Mouse (Mus musculus) liver, embryonic 14.5 days (tissue): ENCODE data around the gene Efna2. TPM values are rescaled to one million over a fixed set of nuclear protein-coding genes. Genes with fewer than 3 reads are reported as not detected.

Experiments used
- ATAC-seq: fragments of 200-750 bp; cut with Nextera tagmentation; 2 replicates; pipeline ENCODE4 v1.8.0; 2017; ENCODE audit warnings: moderate number of reproducible peaks, mild to moderate bottlenecking, moderate library complexity; ENCODE audit not compliant: insufficient read depth
- DNase-seq, 3 experiments: peaks; one replicate each; pipeline ENCODE4 v3.0.0-alpha.2; 2012 to 2013; ENCODE audit warnings: low read depth in 3 of 3, low spot score in 3 of 3
- H3K27ac ChIP-seq: fragments of 300-500 bp; sonication (generic); 2 replicates; pipeline ENCODE4 v1.5.1; 2014; ENCODE audit warnings: moderate library complexity, mild to moderate bottlenecking, control low read depth, inconsistent platforms
- H3K27me3 ChIP-seq: fragments of 300-500 bp; sonication (generic); 2 replicates; pipeline ENCODE4 v1.6.1; 2014; ENCODE audit warnings: mild to moderate bottlenecking, low read length, moderate library complexity; ENCODE audit not compliant: control insufficient read depth, insufficient read depth
- H3K36me3 ChIP-seq: fragments of 300-500 bp; sonication (generic); replicated peaks from 2 replicates; pipeline ENCODE4 v1.6.1; 2014; ENCODE audit warnings: low read depth; ENCODE audit not compliant: control insufficient read depth, insufficient read depth
- H3K4me1 ChIP-seq, 2 experiments: fragments of 200-500 bp in 1 of 2; fragments of 300-500 bp in 1 of 2; sonication (generic) in 1 of 2; replicated peaks; 2 replicates each; pipeline ENCODE4 v1.6.1; 2012 to 2014; ENCODE audit warnings: antibody characterized with exemption in 1 of 2, inconsistent platforms in 1 of 2, low read length in 1 of 2; ENCODE audit not compliant: control insufficient read depth in 2 of 2, insufficient read depth in 2 of 2
- H3K4me2 ChIP-seq: fragments of 300-500 bp; sonication (generic); 2 replicates; pipeline ENCODE4 v1.6.1; 2014; ENCODE audit warnings: low read depth, mild to moderate bottlenecking, control low read depth, moderate library complexity
- H3K4me3 ChIP-seq, 2 experiments: fragments of 200-500 bp in 1 of 2; fragments of 300-500 bp in 1 of 2; sonication (generic) in 1 of 2; 2 replicates each; pipeline ENCODE4 v1.5.1; 2012 to 2014; ENCODE audit warnings: low read depth in 2 of 2, low read length in 2 of 2, mild to moderate bottlenecking in 2 of 2, control low read depth in 1 of 2, inconsistent platforms in 1 of 2, moderate library complexity in 1 of 2; ENCODE audit not compliant: insufficient read depth in 1 of 2
- H3K9ac ChIP-seq: fragments of 300-500 bp; sonication (generic); replicated peaks from 2 replicates; pipeline ENCODE4 v1.6.1; 2014; ENCODE audit warnings: mild to moderate bottlenecking, control low read depth, moderate library complexity
- H3K9me3 ChIP-seq: fragments of 300-500 bp; sonication (generic); 2 replicates; pipeline ENCODE4 v1.6.1; 2016; ENCODE audit warnings: low read length, mixed read lengths; ENCODE audit not compliant: control insufficient read depth
- CTCF ChIP-seq: IDR thresholded peaks from 2 replicates; pipeline ENCODE4 v1.5.1; 2016; ENCODE audit warnings: antibody characterized with exemption, low read depth, control low read depth
- EP300 ChIP-seq: IDR thresholded peaks from 2 replicates; pipeline ENCODE4 v1.6.1; 2016; ENCODE audit warnings: antibody characterized with exemption, low read depth
- WGBS: fragments of 180-500 bp; shearing (Covaris S2); extraction: QIAGEN DNeasy Blood & Tissue Kit; methylation state at CpG from one replicate; pipeline ENCODE4 v1.1.7; 2014; ENCODE audit not compliant: insufficient replicate concordance; 5-methylcytosine and 5-hydroxymethylcytosine counted together
- polyA plus RNA-seq, 2 experiments: library from polyadenylated mRNA; depleted of rRNA in 1 of 2; stranded (reverse) in 1 of 2; unstranded in 1 of 2; fragments of >200 nt; fragmentation: Nextera tagmentation in 1 of 2; extraction: Ambion mirVana in 1 of 2; gene quantifications; 2 replicates each; pipeline versions ENCODE4 v1.2.1 to v1.2.3; 2012 to 2014

The Efna2 gene
- polyA plus RNA-seq, 2 experiments: 0.47 to 0.51 TPM

- Histone ChIP-seq H3K4me2 (no peak overlapping the region), H3K4me3 (no peak overlapping the region), H3K36me3 (no peaks in the 10 kb centered on the region), H3K27ac (no peak overlapping the region), H3K9me3 (no peaks in the 10 kb centered on the region), H3K4me1 (no peaks in the 10 kb centered on the region), H3K9ac (no peak overlapping the region), H3K27me3 (peaks cover 67% of the 10 kb centered on the region)
- no peak for DNase-seq
- WGBS: 71% methylated on average over 10 of the region's 10 CpGs
- no peak for TF ChIP-seq EP300
- no peak for TF ChIP-seq CTCF
- ATAC-seq: no peak
These were observed 8.5 kb downstream of the Efna2 start for GRCm38 (mm10) chr10:80187739-80188138.

GRCm38 (mm10) chr10:80188453-80189024 is 9.3 kb downstream of the Efna2 start:
- no peak overlapping the region for H3K4me3 ChIP-seq
- TF ChIP-seq CTCF: no peak
- TF ChIP-seq EP300: no peak
- H3K27me3 ChIP-seq: peaks cover 67% of the 10 kb centered on the region
- no peaks in the 10 kb centered on the region for H3K4me1 ChIP-seq
- ATAC-seq: no peak
- no peak overlapping the region for H3K27ac ChIP-seq
- 70% methylated on average over 15 of the region's 15 CpGs for WGBS
- no peaks in the 10 kb centered on the region for H3K36me3 ChIP-seq
- DNase-seq: no peak
- no peak overlapping the region for H3K4me2 ChIP-seq
- no peak overlapping the region for H3K9ac ChIP-seq
- no peaks in the 10 kb centered on the region for H3K9me3 ChIP-seq

GRCm38 (mm10) chr10:80189999-80190398 is 10.7 kb downstream of the Efna2 start:
- Histone ChIP-seq H3K9me3 (no peaks in the 10 kb centered on the region), H3K4me3 (peak overlapping the region in 1 of 2 experiments; percentile 33; a peak in 2 of 4 replicates), H3K36me3 (no peaks in the 10 kb centered on the region), H3K27me3 (peaks cover 67% of the 10 kb centered on the region), H3K4me2 (peak overlapping the region; percentile 54), H3K9ac (no peak overlapping the region), H3K4me1 (peaks cover 0 to 2% of the 10 kb centered on the region in 2 experiments; a peak in 1 of 4 replicates), H3K27ac (no peak overlapping the region)
- 4% methylated on average over 21 of the region's 21 CpGs for WGBS
- DNase-seq (no peak), ATAC-seq (no peak)
- no peak for TF ChIP-seq CTCF
- no peak for TF ChIP-seq EP300

- H3K4me1 ChIP-seq: peaks cover 0 to 2% of the 10 kb centered on the region in 2 experiments; a peak in 1 of 4 replicates
- WGBS: under 1% methylated on average over 48 of the region's 48 CpGs
- no peaks in the 10 kb centered on the region for H3K36me3 ChIP-seq
- peaks cover 66% of the 10 kb centered on the region for H3K27me3 ChIP-seq
- H3K4me2 ChIP-seq: peak overlapping the region; percentile 54
- no peak overlapping the region for H3K9ac ChIP-seq
- no peaks in the 10 kb centered on the region for H3K9me3 ChIP-seq
- H3K27ac ChIP-seq: no peak overlapping the region
- no peak for DNase-seq
- H3K4me3 ChIP-seq: peak overlapping the region in 1 of 2 experiments; percentile 33; a peak in 2 of 4 replicates
- ATAC-seq: no peak
- TF ChIP-seq CTCF: no peak
- no peak for TF ChIP-seq EP300
These were observed 11.3 kb downstream of the Efna2 start for GRCm38 (mm10) chr10:80190491-80191051.

GRCm38 (mm10) chr10:80193976-80194375 is 14.7 kb downstream of the Efna2 start:
- ATAC-seq (peak; percentile 47; the same call in 1 of the 2 replicates), DNase-seq (no peak)
- Histone ChIP-seq H3K4me2 (no peak overlapping the region), H3K9ac (no peak overlapping the region; the same call in 1 of the 2 replicates), H3K27me3 (peaks cover 36% of the 10 kb centered on the region), H3K36me3 (no peaks in the 10 kb centered on the region), H3K4me3 (no peak overlapping the region), H3K9me3 (no peaks in the 10 kb centered on the region), H3K4me1 (peaks cover 0 to 2% of the 10 kb centered on the region in 2 experiments; a peak in 1 of 4 replicates), H3K27ac (no peak overlapping the region)
- WGBS: 58% methylated on average over 6 of the region's 6 CpGs
- TF ChIP-seq CTCF (no peak), EP300 (no peak)
